Mouse (Mus musculus) duodenum, adult 2 months (tissue): Measurements from ENCODE around the gene Zfp985. TPM values are rescaled to one million over a fixed set of nuclear protein-coding genes. Genes with fewer than 3 reads are reported as not detected.

Experiments
- polyA plus RNA-seq: library from polyadenylated mRNA; depleted of rRNA; stranded (reverse); fragments of >200 nt; gene quantifications from 2 replicates; pipeline ENCODE4 v1.2.3, GENCODE M21; 2012; ENCODE audit warnings: low replicate concordance; rRNA removed

The Zfp985 gene
- not detected in 2 replicates for polyA plus RNA-seq

DNA sequence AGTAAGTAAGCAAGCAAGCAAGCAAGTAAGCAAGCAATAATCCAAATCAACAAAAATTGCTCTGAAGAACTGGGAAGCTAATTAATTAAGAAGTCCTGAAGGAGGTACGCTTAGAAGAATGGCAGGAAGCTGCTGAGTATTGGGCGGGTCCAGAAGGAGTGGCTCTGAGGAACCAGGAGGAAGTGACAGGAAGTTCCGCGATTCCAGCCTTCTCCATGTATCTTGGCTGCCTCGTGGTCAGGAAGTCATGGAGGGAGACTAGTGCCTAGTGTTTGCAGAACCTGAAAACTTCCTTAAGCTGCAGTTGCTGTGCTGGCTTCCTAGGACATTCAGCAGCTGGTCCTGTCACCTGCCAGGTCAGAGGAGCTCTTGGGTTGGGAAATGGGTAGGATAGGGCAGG, at the start of gene Zfp985:
TSS of gene Zfp985 (plus strand) at position 207 of the 400 bp plus-strand sequence.

DNA sequence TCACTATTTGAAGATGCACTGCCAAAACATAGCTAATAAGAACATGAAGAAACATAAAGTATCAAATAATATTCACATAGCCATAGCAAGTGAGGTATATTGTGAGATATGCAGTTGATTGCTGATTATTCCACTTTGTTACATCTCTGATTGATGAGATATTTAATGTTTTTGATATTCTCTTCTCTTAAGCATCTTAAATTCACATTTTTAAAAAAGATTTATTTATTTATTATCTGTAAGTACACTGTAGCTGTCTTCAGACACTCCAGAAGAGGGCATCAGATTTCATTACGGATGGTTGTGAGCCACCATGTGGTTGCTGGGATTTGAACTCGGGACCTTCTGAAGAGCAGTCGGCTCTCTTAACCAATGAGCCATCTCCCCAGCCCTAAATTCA, 13.2 kb upstream of the Zfp985 start, which contains the start of gene Gm16503:
TSS of gene Gm16503 (plus strand) at position 301 of the 400 bp plus-strand sequence.

Other genes starting within 250 kb of the Zfp985 start
- gene Zfp988, start 247.6 kb upstream of the Zfp985 start, polyA plus RNA-seq: not detected in 2 replicates
- gene Zfp978, start 192.0 kb upstream of the Zfp985 start, polyA plus RNA-seq: not detected in 2 replicates
- not detected in 2 replicates for gene Zfp982, start 60.9 kb upstream of the Zfp985 start, polyA plus RNA-seq
- not detected in 2 replicates for gene Gm16503, start 13.1 kb upstream of the Zfp985 start, polyA plus RNA-seq
- not detected in 2 replicates for gene Zfp979, start 89.2 kb downstream of the Zfp985 start, polyA plus RNA-seq
- not detected in 2 replicates for gene Zfp534, start 149.3 kb downstream of the Zfp985 start, polyA plus RNA-seq